Mouse (Mus musculus) R1 (cell line): ENCODE measurements around the gene Tmem178.
"Not testable (repeated sequence)": the region's sequence is repeated elsewhere in the genome, so short reads cannot be mapped to it uniquely, and the experiment has no call there.

ENCODE experiments used
- DNase-seq: peaks from one replicate; pipeline ENCODE4 v3.0.0-alpha.2; 2018; ENCODE audit warnings: low read depth, low spot score

Gene Tmem178

GRCm38 (mm10) chr17:80943835-80944529, 450 bp upstream of the Tmem178 start:
- peak; percentile 58 for DNase-seq

DNA sequence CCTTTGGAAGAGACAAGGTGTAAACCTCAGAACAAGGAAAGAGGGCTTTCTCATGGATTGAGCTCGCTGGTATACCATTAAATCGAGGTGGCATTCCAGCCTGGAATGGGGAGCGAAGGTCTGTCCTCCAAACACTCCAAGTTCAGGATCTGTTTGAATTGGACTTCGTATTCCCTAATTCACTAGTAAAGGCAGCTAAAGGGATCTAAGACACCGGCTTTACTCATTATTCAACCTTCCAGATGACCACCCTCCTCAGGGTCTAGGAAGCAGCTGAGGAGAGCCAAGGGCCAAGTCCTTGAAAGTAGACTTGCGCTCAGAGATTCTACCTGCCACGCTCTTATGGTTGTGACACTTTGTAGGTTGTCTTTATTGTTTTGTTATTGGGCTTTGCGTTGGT, 1.1 kb downstream of the Tmem178 start:
- not testable (repeated sequence) for DNase-seq

DNA sequence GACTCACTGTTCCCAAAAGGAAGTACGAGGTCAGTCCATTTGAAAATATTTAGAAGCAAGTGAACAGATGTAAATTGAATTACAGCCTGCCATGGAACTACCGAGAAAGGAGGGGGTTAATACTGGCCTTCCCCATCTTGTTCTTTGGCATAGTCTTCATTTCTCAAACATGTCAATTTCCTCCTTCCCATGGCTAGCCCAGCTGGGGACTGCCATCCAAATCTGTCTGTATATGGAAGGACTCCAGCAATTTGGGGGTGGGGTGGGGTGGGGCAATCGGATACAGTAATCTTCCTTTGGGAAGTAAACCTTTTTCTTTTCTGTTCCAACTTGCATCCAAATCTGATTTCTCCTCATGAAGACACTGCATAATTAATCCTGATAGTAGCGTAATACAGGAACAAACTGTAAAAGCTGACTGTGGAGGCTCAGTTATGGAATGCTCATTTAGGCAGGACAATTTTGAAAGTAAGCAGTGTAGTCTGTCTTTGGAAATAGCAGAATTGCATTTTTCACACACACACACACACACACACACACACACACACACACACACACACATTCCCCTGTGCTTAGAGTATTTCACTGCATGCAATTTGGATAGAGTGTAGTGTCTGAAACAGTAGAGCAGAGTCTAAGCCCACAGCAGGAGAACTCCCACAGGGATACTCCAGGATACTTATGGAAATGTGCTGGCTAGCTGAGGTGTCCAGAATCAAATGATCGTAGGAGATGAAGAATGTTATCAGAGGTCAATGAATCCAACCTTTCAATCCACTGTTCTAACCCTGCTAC, 1.9 kb downstream of the Tmem178 start:
- DNase-seq = no peak

GRCm38 (mm10) chr17:80947075-80947960, 2.9 kb downstream of the Tmem178 start:
- no peak for DNase-seq

DNA sequence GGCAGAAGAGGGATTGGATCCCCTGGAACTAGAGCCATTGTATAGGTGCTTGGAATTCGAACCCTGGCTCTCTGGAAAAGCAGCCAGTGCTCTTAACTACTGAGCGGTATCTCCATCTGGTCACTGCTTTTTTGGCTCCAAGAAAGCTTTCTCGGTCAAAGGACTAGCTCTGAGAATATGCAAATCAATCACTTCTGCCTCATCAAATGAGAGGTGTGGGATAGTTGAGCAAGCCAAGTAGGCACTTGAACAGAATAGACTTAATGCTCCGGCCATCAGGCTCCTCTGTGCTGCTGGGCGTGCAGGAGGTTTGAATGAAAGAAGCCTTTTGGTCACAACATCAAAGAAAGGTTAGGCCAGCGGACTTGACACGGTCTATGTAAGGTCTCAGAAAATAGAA, 5.0 kb downstream of the Tmem178 start:
- no peak for DNase-seq

DNA sequence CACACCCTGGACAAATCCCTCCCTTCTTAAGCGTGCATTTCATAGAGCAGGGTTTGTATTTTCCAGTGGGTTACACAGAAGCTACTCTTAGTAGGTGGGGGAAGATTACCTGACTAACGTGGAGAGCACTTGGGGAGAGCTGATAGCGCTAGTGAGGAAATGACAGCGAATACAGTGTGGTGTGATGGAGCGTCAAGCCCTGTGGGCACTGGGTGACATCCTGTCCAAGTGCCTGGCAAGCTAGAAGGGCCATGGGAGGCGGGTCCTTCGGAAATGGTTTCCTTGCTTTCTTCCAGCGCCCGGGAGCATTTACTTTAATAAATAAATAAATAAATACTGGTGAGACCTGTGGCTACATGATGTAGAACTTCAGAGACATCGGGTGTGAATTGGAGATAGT, 5.5 kb downstream of the Tmem178 start:
- DNase-seq = no peak

GRCm38 (mm10) chr17:80952305-80952704, 7.9 kb downstream of the Tmem178 start:
- no peak for DNase-seq

DNA sequence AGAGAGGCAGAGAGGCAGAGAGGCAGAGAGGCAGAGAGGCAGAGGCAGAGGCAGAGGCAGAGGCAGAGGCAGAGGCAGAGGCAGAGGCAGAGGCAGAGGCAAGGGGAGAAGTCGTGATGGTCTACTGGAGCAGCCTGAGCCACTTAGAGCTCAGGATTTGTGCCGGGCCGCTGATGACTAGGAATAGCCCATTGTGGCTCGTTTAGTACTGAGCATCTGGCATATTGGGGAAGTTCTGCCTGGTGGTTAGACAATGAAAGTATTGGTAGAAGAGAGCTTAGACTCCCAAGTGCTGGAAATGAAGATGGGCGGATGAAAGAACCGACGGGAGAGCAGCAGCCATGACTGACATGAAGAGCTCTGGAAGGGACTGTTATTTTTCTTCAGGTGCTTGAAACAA, 11.0 kb downstream of the Tmem178 start:
- no peak for DNase-seq

DNA sequence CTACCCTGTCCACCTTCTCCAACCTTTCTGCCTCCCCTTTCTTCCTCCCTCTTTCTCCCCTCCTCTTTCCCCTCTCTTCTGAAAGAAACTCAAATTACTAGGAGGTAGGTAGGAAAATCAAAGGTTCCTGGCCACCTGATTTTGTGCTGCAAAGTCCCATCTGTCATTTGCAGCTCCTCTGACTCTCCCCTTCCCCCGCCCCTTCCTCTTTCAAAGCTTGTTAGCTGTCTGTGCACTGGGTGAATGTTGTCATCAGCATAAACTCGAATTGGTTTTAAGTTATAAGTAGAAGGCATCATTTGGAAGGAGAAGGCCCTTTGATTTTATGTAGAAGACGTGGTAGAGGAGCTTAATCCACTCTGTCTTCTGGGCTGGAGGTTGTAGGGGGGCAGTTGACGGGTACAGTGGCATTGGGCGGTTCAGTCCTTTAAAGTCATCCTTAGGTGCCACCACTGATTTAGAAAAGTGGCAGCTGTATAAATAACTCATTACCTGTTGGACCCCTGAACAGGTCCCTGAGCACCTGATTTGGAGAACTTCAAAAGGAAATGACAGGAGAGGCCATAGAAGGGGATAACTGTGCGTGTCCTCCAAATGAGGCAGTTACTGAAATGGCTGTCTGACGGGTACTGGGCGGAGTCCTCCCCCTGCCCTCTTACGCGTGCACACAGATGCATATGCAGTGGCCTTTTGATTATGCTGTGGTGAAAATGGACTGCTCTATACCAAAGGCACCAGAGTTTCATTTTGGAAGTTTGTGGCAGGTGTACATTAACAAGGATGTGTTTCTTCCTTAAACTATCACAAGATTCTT, 11.8 kb downstream of the Tmem178 start:
- no peak for DNase-seq

- DNase-seq = no peak
These were observed 13.9 kb downstream of the Tmem178 start for GRCm38 (mm10) chr17:80958332-80958731.

GRCm38 (mm10) chr17:80959840-80960239, 15.4 kb downstream of the Tmem178 start:
- no peak for DNase-seq

DNA sequence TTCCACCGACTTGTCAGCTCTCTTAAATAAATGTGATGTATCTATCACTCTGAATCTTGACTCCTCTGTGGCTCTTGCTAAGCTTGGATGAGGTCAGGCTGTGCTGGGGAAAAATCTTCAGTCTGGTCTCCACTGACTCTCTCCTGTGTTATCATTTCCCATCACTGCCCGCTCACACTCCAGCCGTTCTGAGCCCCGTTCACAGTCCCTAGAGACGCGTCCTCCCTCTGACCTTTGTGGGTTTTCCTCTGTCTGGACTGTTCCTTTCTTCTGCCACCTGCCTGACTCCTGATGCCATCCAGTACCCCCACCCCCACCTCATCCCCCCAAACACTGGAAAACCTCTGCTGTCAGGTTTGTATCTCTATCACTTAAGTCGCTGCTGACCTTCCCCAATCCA, 23.0 kb downstream of the Tmem178 start:
- no peak for DNase-seq

DNA sequence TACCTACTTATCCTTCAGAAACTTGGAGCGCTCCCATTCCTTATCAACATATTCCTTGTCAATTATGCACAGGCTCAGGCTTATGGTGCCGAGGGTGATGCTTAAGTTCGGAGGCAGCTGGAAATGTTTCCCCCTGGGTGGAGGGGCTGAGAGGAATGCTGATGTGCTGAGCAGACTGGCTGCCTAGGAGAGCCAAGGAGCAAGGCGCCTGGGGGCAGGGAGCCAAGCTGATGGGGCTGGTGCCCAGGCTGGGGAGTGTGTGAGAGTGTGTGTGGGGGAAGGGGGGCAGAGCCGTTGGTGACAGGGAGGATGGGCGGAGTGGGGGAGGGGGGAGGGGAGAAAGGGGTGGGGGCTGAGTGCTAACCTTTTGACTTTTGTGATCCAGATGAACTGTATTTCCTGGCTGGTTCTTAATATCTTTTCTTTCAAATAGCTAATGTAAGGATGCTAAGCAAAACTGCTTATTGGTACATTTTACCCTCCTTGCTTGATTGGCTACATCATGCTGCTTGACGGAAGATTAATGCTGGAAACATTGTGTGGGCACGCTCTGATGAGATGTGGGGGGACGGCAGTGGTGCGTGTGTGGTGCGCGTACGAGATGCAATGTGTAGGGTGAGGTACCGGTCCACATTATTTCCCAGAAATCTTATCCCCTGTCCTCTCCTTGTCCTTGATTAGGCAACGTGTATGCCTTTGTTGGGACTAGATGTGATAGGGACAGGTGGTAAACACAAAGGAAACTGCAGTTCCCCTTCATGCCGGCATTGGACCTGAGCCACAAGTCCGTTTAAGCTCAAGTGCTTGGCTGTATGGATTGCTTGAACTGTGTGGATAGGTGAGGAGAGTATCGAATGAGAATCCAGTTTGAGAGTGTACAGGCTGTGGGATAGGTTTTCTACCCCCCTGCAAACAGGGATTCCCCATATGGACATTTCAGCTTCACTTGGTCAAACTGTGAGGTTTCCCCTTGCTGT, 25.5 kb downstream of the Tmem178 start:
- peak; percentile 33 for DNase-seq

- no peak for DNase-seq
These were observed 26.3 kb downstream of the Tmem178 start for GRCm38 (mm10) chr17:80970716-80971115.

DNA sequence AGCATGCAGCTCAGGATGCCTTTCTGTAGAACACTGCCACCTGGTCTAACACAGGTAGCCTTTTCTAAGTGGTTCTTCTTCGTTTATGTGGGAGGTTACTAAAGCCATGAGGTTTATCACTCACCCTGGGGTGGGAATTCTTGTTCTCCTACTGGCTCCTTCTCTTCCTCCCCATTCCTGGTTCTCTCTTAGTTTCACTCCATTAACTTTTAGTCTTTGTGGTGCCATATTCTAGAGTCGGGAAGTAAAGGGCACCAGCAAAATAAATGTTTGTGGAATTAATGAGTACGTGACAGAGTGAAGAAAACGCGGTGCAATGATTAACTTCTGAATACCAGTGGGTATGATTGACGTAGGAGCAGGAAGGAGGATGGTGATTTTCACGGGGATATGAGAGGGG, 28.5 kb downstream of the Tmem178 start:
- DNase-seq = no peak

GRCm38 (mm10) chr17:80977245-80977644, 32.8 kb downstream of the Tmem178 start:
- no peak for DNase-seq

GRCm38 (mm10) chr17:80980096-80980495, 35.7 kb downstream of the Tmem178 start:
- DNase-seq = no peak

DNA sequence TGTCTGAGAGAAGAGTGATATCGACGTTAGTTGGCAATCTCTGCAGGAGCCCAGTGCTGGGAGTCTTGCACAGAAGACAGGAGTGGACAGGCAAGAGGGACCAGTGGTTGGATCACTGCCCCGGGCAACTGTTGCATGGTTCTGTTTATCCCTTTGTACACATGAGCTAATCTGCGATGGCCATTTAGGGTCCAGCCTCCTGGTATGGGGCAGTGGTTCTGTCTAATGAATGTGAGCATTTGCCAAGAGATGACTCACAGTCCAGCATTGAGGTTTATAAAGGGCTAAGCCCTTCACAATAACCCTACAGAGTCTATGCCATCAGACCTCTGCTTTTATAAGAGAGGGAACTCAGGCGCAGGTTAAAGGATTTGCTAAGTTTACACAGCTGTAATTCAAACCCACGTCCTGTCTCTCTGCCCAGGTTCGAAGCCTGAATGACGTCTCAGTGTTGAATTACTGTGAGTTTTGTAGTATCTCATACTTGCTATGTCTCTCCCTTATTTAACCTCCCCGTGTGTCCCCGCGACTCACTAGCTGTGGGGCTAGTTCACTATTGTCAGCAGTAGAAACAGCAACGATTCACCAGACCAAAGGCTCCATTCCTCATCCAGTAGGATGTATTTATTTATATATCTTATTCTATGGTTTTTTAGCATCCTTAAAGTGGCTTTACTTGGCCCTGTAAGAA, 37.4 kb downstream of the Tmem178 start:
- no peak for DNase-seq

GRCm38 (mm10) chr17:80982412-80982787, 38.0 kb downstream of the Tmem178 start:
- DNase-seq = peak; percentile 76

DNA sequence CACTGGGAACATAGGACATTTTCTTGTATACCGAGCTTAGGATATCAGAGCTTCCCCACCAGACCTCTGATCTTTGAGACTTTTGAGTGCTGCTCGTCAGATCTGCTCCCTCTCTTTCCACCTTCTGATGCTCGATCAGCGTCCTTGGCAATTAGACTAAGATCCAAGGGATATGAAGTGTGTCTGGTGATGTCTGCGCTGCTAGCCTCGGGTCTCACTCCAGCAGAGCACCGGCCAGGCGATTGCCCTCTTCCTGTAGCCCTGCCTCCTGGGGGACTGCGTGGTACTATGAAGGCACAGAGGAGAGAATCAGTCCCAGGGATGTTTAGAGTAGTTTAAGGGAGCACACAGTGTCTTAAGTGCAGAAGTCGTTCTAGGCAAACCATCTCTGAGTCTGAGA, 38.5 kb downstream of the Tmem178 start:
- no peak for DNase-seq
